Mouse (Mus musculus): ENCODE results near the gene 4930502E18Rik. TPM values are rescaled to one million over a fixed set of nuclear protein-coding genes. Genes with fewer than 3 reads are reported as not detected.
A peak's percentile ranks its signal among the peaks of the same experiment; 100 is the strongest.
"Not testable (repeated sequence)": the region's sequence is repeated elsewhere in the genome, so short reads cannot be mapped to it uniquely, and the experiment has no call there.

Gene 4930502E18Rik
- 0.25 TPM in 1 of 2 replicates, not detected in the other for polyA plus RNA-seq (2014; fragmentation: Nextera tagmentation; extraction: Ambion mirVana)

- TF ChIP-seq CTCF (IDR thresholded peaks at IDR 0.05; ENCODE audit: low read depth), result no peak
- Histone ChIP-seq H3K4me1 (ENCODE audit: insufficient read depth) (no peaks in the 10 kb centered on the region), H3K27me3 (ENCODE audit: insufficient read depth, low read length) (no peaks in the 10 kb centered on the region)
These were observed at the start of gene 4930502E18Rik for GRCm38 (mm10) chrX:53724596-53724995. TSS of gene 4930502E18Rik (plus strand) at chrX:53724826.

GRCm38 (mm10) chrX:53676943-53677342 is 47.7 kb upstream of the 4930502E18Rik start:
- not testable (repeated sequence) for H3K9me3 ChIP-seq (ENCODE audit: low read depth, low read length); DNase-seq; H3K36me3 ChIP-seq (ENCODE audit: insufficient read depth); ATAC-seq (ENCODE audit: insufficient read depth); H3K9ac ChIP-seq; H3K27ac ChIP-seq (ENCODE audit: low read depth); H3K4me2 ChIP-seq; H3K4me1 ChIP-seq (ENCODE audit: insufficient read depth); H3K27me3 ChIP-seq (ENCODE audit: insufficient read depth, low read length); H3K4me3 ChIP-seq (ENCODE audit: low read depth, low read length)
- WGBS, result 0% methylated on average over 1 of the region's 2 CpGs
- peak; percentile 61 for TF ChIP-seq CTCF (IDR thresholded peaks at IDR 0.05; ENCODE audit: low read depth)

More at GRCm38 (mm10) chrX:53724596-53724995, at the start of gene 4930502E18Rik:
- no peak within 1 kb of the TSS for H3K4me2 ChIP-seq
- no peak within 1 kb of the TSS for H3K4me3 ChIP-seq (ENCODE audit: low read depth, low read length)
- H3K9ac ChIP-seq, result no peak within 1 kb of the TSS
- H3K36me3 ChIP-seq (ENCODE audit: insufficient read depth), result no peaks in the 10 kb centered on the region
- H3K27ac ChIP-seq (ENCODE audit: low read depth), result no peak within 1 kb of the TSS
- no peak for ATAC-seq (ENCODE audit: insufficient read depth)
- no peak for DNase-seq
- WGBS, result 82% methylated on average over 11 of the region's 11 CpGs
- H3K9me3 ChIP-seq (ENCODE audit: low read depth, low read length), result no peaks in the 10 kb centered on the region

- not testable (repeated sequence) for H3K9ac ChIP-seq; H3K27me3 ChIP-seq (ENCODE audit: insufficient read depth, low read length); H3K4me1 ChIP-seq (ENCODE audit: insufficient read depth); DNase-seq; H3K4me2 ChIP-seq; H3K27ac ChIP-seq (ENCODE audit: low read depth); H3K36me3 ChIP-seq (ENCODE audit: insufficient read depth); H3K4me3 ChIP-seq (ENCODE audit: low read depth, low read length); H3K9me3 ChIP-seq (ENCODE audit: low read depth, low read length); ATAC-seq (ENCODE audit: insufficient read depth)
- 35% methylated on average over 3 of the region's 3 CpGs for WGBS
These were observed 42.0 kb upstream of the 4930502E18Rik start for GRCm38 (mm10) chrX:53682650-53683049.

GRCm38 (mm10) chrX:53684676-53685075 is 40.0 kb upstream of the 4930502E18Rik start:
- H3K4me2 ChIP-seq; H3K36me3 ChIP-seq (ENCODE audit: insufficient read depth); DNase-seq; H3K4me1 ChIP-seq (ENCODE audit: insufficient read depth); H3K27ac ChIP-seq (ENCODE audit: low read depth); H3K9ac ChIP-seq; ATAC-seq (ENCODE audit: insufficient read depth); H3K4me3 ChIP-seq (ENCODE audit: low read depth, low read length); H3K9me3 ChIP-seq (ENCODE audit: low read depth, low read length); H3K27me3 ChIP-seq (ENCODE audit: insufficient read depth, low read length): not testable (repeated sequence)
- 79% methylated on average over 2 of the region's 4 CpGs for WGBS

- H3K4me3 ChIP-seq (ENCODE audit: low read depth, low read length), result no peak overlapping the region
- H3K4me2 ChIP-seq, result no peak overlapping the region
- H3K4me1 ChIP-seq (ENCODE audit: insufficient read depth), result no peaks in the 10 kb centered on the region
- no peak overlapping the region for H3K27ac ChIP-seq (ENCODE audit: low read depth)
- no peaks in the 10 kb centered on the region for H3K9me3 ChIP-seq (ENCODE audit: low read depth, low read length)
- no peaks in the 10 kb centered on the region for H3K36me3 ChIP-seq (ENCODE audit: insufficient read depth)
- H3K9ac ChIP-seq, result no peak overlapping the region
- DNase-seq (no peak), ATAC-seq (ENCODE audit: insufficient read depth) (no peak)
- no peaks in the 10 kb centered on the region for H3K27me3 ChIP-seq (ENCODE audit: insufficient read depth, low read length)
- no peak for TF ChIP-seq CTCF (IDR thresholded peaks at IDR 0.05; ENCODE audit: low read depth)
- 54% methylated on average over 2 of the region's 2 CpGs for WGBS
These were observed 32.6 kb upstream of the 4930502E18Rik start for GRCm38 (mm10) chrX:53692065-53692464.

- no peaks in the 10 kb centered on the region for H3K27me3 ChIP-seq (ENCODE audit: insufficient read depth, low read length)
- TF ChIP-seq CTCF (IDR thresholded peaks at IDR 0.05; ENCODE audit: low read depth), result no peak
- no peak overlapping the region for H3K4me2 ChIP-seq
- no peak overlapping the region for H3K27ac ChIP-seq (ENCODE audit: low read depth)
- no peaks in the 10 kb centered on the region for H3K9me3 ChIP-seq (ENCODE audit: low read depth, low read length)
- H3K4me1 ChIP-seq (ENCODE audit: insufficient read depth), result no peaks in the 10 kb centered on the region
- no peak overlapping the region for H3K9ac ChIP-seq
- DNase-seq (no peak), ATAC-seq (ENCODE audit: insufficient read depth) (no peak)
- WGBS, result 61% methylated on average over 2 of the region's 2 CpGs
- no peak overlapping the region for H3K4me3 ChIP-seq (ENCODE audit: low read depth, low read length)
- H3K36me3 ChIP-seq (ENCODE audit: insufficient read depth), result no peaks in the 10 kb centered on the region
These were observed 31.5 kb upstream of the 4930502E18Rik start for GRCm38 (mm10) chrX:53693141-53693540.

GRCm38 (mm10) chrX:53694008-53694777 is 30.4 kb upstream of the 4930502E18Rik start:
- Histone ChIP-seq H3K9me3 (ENCODE audit: low read depth, low read length) (no peaks in the 10 kb centered on the region), H3K4me3 (ENCODE audit: low read depth, low read length) (no peak overlapping the region), H3K4me1 (ENCODE audit: insufficient read depth) (no peaks in the 10 kb centered on the region), H3K27me3 (ENCODE audit: insufficient read depth, low read length) (no peaks in the 10 kb centered on the region), H3K9ac (no peak overlapping the region), H3K36me3 (ENCODE audit: insufficient read depth) (no peaks in the 10 kb centered on the region), H3K4me2 (no peak overlapping the region), H3K27ac (ENCODE audit: low read depth) (no peak overlapping the region)
- TF ChIP-seq CTCF (IDR thresholded peaks at IDR 0.05; ENCODE audit: low read depth), result no peak
- ATAC-seq (ENCODE audit: insufficient read depth) (no peak), DNase-seq (no peak)
- WGBS, result 71% methylated on average over 9 of the region's 9 CpGs

Data from lung, embryonic 14.5 days (tissue).